Mouse (Mus musculus) neural tube, embryonic 13.5 days (tissue): ENCODE data around the gene Hist1h2ac. TPM values are rescaled to one million over a fixed set of nuclear protein-coding genes. Genes with fewer than 3 reads are reported as not detected.
"Not testable (repeated sequence)": the region's sequence is repeated elsewhere in the genome, so short reads cannot be mapped to it uniquely, and the experiment has no call there.

Experiments
- ATAC-seq: fragments of 200-750 bp; cut with Nextera tagmentation; 2 replicates; pipeline ENCODE4 v1.8.0; 2017; ENCODE audit warnings: low read depth, mild to moderate bottlenecking, moderate TSS enrichment, moderate library complexity
- H3K27ac ChIP-seq: fragments of 300-500 bp; sonication (generic); replicated peaks from 2 replicates; pipeline ENCODE4 v1.5.1; 2015; ENCODE audit warnings: moderate library complexity, mild to moderate bottlenecking, inconsistent platforms
- H3K27me3 ChIP-seq: fragments of 300-500 bp; sonication (generic); 2 replicates; pipeline ENCODE4 v1.6.1; 2015; ENCODE audit warnings: mild to moderate bottlenecking, inconsistent platforms
- H3K36me3 ChIP-seq: fragments of 300-500 bp; sonication (generic); 2 replicates; pipeline ENCODE4 v1.6.1; 2015; ENCODE audit warnings: mild to moderate bottlenecking, inconsistent platforms
- H3K4me1 ChIP-seq: fragments of 300-500 bp; sonication (generic); replicated peaks from 2 replicates; pipeline ENCODE4 v1.6.1; 2015; ENCODE audit warnings: inconsistent platforms
- H3K4me2 ChIP-seq: fragments of 300-500 bp; sonication (generic); 2 replicates; pipeline ENCODE4 v1.6.1; 2015; ENCODE audit warnings: inconsistent platforms, mild to moderate bottlenecking, moderate library complexity
- H3K4me3 ChIP-seq: fragments of 300-500 bp; sonication (generic); 2 replicates; pipeline ENCODE4 v1.5.1; 2015; ENCODE audit warnings: mild to moderate bottlenecking, inconsistent platforms
- H3K9ac ChIP-seq: fragments of 300-500 bp; sonication (generic); 2 replicates; pipeline ENCODE4 v1.6.1; 2015; ENCODE audit warnings: moderate library complexity, mild to moderate bottlenecking, inconsistent platforms
- H3K9me3 ChIP-seq: fragments of 300-500 bp; sonication (generic); 2 replicates; pipeline ENCODE4 v1.6.1; 2016; ENCODE audit warnings: inconsistent platforms
- WGBS: fragments of 180-500 bp; shearing (Covaris S2); methylation state at CpG from one replicate; pipeline ENCODE4 v1.1.7; 2015; 5-methylcytosine and 5-hydroxymethylcytosine counted together
- polyA plus RNA-seq: library from polyadenylated mRNA; unstranded; fragments of >200 nt; fragmentation: Nextera tagmentation; extraction: Ambion mirVana; gene quantifications from 2 replicates; pipeline ENCODE4 v1.2.1, GENCODE M21; 2015

Gene Hist1h2ac
- polyA plus RNA-seq, 1 experiment from 2014 or later: 0.66 TPM

GRCm38 (mm10) chr13:23710374-23711089 lies 26.8 kb upstream of the Hist1h2ac start, which contains the start of gene Hfe:
TSS of gene Hfe (minus strand) at chr13:23710854.
- peak within 1 kb of the TSS; percentile 37 for H3K4me3 ChIP-seq
- 0 out of 2 replicates have a peak, but pooled peaks cover 10% of the 10 kb centered on the region for H3K27me3 ChIP-seq
- no peak within 1 kb of the TSS for H3K27ac ChIP-seq
- ATAC-seq: peak; percentile 63; the same call in 1 of the 2 replicates
- no peaks in the 10 kb centered on the region for H3K36me3 ChIP-seq
- peak within 1 kb of the TSS; percentile 64 for H3K9ac ChIP-seq
- H3K4me1 ChIP-seq: peaks cover 21% of the 10 kb centered on the region
- WGBS: 3% methylated on average over 17 of the region's 17 CpGs
- H3K4me2 ChIP-seq: peak within 1 kb of the TSS; percentile 65
- no peaks in the 10 kb centered on the region for H3K9me3 ChIP-seq

GRCm38 (mm10) chr13:23709714-23710373 lies 26.1 kb upstream of the Hist1h2ac start:
- Histone ChIP-seq H3K9ac (peak overlapping the region; percentile 64), H3K27me3 (0 out of 2 replicates have a peak, but pooled peaks cover 10% of the 10 kb centered on the region), H3K9me3 (no peaks in the 10 kb centered on the region), H3K36me3 (no peaks in the 10 kb centered on the region), H3K4me2 (peak overlapping the region; percentile 65), H3K4me1 (peaks cover 21% of the 10 kb centered on the region), H3K27ac (no peak overlapping the region), H3K4me3 (peak overlapping the region; percentile 37)
- ATAC-seq: 0 out of 2 replicates have a peak, but pooled peaks have one; percentile 19
- WGBS: 6% methylated on average over 15 of the region's 15 CpGs

DNA sequence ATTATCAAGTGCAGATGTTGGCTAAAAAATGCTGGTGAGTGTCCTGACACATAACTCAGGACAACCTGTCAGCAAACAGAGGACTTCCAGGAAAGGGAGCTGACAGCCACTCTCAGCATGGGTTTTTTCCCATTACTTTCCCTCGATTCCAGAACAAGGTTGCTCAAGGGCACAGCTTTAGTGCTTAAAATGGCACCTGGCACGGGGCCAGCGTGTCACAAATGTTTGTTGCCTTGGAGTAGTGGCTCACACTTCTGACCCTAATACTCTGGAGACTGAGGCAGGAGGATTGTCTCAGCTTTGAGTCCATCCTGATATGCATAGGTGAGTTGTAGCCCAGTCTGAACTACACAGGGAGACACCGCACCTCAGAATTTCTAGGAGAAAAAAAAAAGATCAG lies 24.9 kb upstream of the Hist1h2ac start:
- no peaks in the 10 kb centered on the region for H3K9me3 ChIP-seq
- 0 out of 2 replicates have a peak, but pooled peaks cover 10% of the 10 kb centered on the region for H3K27me3 ChIP-seq
- H3K4me3 ChIP-seq: no peak overlapping the region
- H3K36me3 ChIP-seq: no peaks in the 10 kb centered on the region
- H3K27ac ChIP-seq: no peak overlapping the region
- H3K9ac ChIP-seq: no peak overlapping the region
- H3K4me1 ChIP-seq: peaks cover 19% of the 10 kb centered on the region
- H3K4me2 ChIP-seq: no peak overlapping the region
- ATAC-seq: no peak
- WGBS: 74% methylated on average over 4 of the region's 4 CpGs

DNA sequence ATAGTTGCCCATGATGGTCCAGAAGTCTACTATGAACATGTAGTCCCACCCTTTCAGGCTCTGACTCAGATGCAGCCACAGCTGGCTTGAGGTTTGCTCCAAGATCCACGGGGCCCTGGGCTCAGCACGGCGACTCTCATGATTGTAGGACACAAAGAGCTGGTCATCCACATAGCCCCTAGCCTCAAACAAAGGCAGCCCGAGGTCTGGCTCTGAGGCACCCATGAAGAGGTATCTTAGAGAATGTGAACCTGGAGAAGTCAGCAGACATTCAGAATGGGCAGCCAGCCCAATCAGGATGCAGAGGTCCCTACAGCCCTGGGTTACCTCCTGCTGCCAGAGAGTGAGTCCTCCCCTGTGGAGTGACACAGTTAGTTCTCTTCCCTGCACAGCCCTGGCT lies 24.3 kb upstream of the Hist1h2ac start:
- WGBS: 89% methylated on average over 4 of the region's 4 CpGs
- Histone ChIP-seq H3K27ac (no peak overlapping the region), H3K9ac (no peak overlapping the region), H3K4me3 (no peak overlapping the region), H3K27me3 (peaks cover 10% of the 10 kb centered on the region; the same call in 1 of the 2 replicates), H3K4me1 (peaks cover 16% of the 10 kb centered on the region), H3K4me2 (no peak overlapping the region), H3K36me3 (no peaks in the 10 kb centered on the region), H3K9me3 (no peaks in the 10 kb centered on the region)
- no peak for ATAC-seq

DNA sequence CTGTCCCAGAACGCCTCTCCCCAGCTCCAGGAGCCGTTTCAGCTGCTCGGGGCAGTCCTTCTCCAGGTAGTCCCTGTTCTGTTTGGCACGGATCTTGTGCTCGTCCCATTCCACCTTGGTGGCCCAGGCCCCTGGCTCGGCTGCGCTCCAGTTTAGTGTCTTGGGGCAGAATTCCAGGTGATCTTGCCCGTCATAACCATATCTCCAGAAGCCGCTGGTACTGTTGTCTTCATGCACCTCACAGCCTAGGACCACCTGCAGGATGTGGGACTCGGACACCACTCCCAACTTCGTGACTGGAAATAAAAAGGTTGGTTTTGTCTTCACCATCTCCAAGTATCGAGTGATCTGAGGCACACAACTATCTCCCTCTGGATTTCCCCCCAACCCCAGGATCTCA lies 23.0 kb upstream of the Hist1h2ac start:
- no peak for ATAC-seq

DNA sequence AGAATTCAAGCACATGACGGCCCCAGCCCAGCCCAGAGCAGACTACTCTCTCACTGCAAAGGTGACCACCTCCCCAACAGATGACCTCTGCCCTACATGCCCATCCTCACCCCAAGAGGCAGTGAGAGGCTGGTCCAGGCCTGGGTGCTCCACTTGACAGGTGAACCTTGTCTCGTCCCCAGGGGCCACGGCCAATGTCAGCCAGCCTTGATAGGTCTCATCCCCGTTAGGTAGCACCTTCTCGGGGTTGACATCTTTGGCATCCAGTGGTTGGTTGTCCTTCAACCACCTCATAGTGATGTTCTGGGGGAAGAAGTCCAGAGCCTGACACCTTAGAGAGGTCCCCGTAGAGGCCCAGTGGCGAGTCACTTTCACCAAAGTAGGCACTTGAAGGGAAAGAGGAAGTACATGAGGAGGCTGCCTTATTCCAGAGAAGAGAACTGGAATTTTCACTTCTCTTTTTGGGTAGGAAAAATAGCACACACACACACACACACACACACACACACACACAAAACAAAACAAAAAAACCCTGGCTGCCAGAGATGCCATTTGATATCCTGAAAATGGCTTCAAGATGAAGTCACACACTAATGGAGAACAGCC lies 22.1 kb upstream of the Hist1h2ac start:
- H3K9ac ChIP-seq: no peak overlapping the region
- no peak overlapping the region for H3K4me3 ChIP-seq
- no peaks in the 10 kb centered on the region for H3K36me3 ChIP-seq
- 94% methylated on average over 7 of the region's 7 CpGs for WGBS
- peaks cover 16% of the 10 kb centered on the region for H3K4me1 ChIP-seq
- H3K4me2 ChIP-seq: no peak overlapping the region
- peaks cover 2% of the 10 kb centered on the region; the same call in 1 of the 2 replicates for H3K27me3 ChIP-seq
- no peaks in the 10 kb centered on the region for H3K9me3 ChIP-seq
- no peak for ATAC-seq
- H3K27ac ChIP-seq: no peak overlapping the region

More for the DNA sequence above, 23.0 kb upstream of the Hist1h2ac start:
- H3K4me3 ChIP-seq: no peak overlapping the region
- H3K27ac ChIP-seq: no peak overlapping the region
- WGBS: 93% methylated on average over 12 of the region's 12 CpGs
- peaks cover 16% of the 10 kb centered on the region for H3K4me1 ChIP-seq
- peaks cover 10% of the 10 kb centered on the region; the same call in 1 of the 2 replicates for H3K27me3 ChIP-seq
- no peaks in the 10 kb centered on the region for H3K9me3 ChIP-seq
- no peak overlapping the region for H3K9ac ChIP-seq
- H3K36me3 ChIP-seq: no peaks in the 10 kb centered on the region
- no peak overlapping the region for H3K4me2 ChIP-seq

- not testable (repeated sequence) for H3K4me3 ChIP-seq, H3K4me1 ChIP-seq, H3K9me3 ChIP-seq, ATAC-seq, H3K4me2 ChIP-seq, H3K9ac ChIP-seq, H3K27ac ChIP-seq, H3K27me3 ChIP-seq, H3K36me3 ChIP-seq
- WGBS: 89% methylated on average over 2 of the region's 2 CpGs
Observed at GRCm38 (mm10) chr13:23702801-23703200, 19.1 kb upstream of the Hist1h2ac start.

DNA sequence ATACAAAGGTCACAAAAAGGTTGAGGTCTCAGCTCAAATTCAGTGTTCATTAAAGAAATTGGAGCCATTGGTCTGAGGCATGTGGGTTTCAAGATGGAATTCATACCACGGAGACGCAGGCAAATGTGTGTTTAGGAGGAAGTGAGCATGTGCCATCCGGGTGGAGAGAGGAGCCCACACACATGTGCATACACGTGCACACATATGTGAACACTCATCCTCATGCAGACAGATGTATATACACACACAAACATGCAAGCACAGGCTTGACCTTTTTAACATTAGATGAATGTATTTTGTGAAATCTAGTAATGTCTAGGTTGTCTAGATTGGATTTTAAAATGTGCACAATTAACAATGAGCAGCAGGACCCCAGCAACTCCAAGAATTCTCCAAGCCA lies 18.5 kb upstream of the Hist1h2ac start:
- Histone ChIP-seq H3K36me3 (no peaks in the 10 kb centered on the region), H3K4me1 (peaks cover 14% of the 10 kb centered on the region), H3K27ac (no peak overlapping the region), H3K4me3 (no peak overlapping the region), H3K9ac (no peak overlapping the region), H3K4me2 (no peak overlapping the region), H3K9me3 (no peaks in the 10 kb centered on the region), H3K27me3 (no peaks in the 10 kb centered on the region; the same call in 1 of the 2 replicates)
- WGBS: 86% methylated on average over 4 of the region's 4 CpGs
- no peak for ATAC-seq

- H3K4me1 ChIP-seq: peaks cover 14% of the 10 kb centered on the region
- H3K27me3 ChIP-seq: no peaks in the 10 kb centered on the region; the same call in 1 of the 2 replicates
- no peak overlapping the region for H3K27ac ChIP-seq
- no peaks in the 10 kb centered on the region for H3K36me3 ChIP-seq
- peak; percentile 49; the same call in 1 of the 2 replicates for ATAC-seq
- H3K9me3 ChIP-seq: no peaks in the 10 kb centered on the region
- WGBS: 36% methylated on average over 8 of the region's 8 CpGs
- H3K4me3 ChIP-seq: no peak overlapping the region
- no peak overlapping the region for H3K4me2 ChIP-seq
- H3K9ac ChIP-seq: no peak overlapping the region
Observed at GRCm38 (mm10) chr13:23700786-23701520, 17.2 kb upstream of the Hist1h2ac start.

DNA sequence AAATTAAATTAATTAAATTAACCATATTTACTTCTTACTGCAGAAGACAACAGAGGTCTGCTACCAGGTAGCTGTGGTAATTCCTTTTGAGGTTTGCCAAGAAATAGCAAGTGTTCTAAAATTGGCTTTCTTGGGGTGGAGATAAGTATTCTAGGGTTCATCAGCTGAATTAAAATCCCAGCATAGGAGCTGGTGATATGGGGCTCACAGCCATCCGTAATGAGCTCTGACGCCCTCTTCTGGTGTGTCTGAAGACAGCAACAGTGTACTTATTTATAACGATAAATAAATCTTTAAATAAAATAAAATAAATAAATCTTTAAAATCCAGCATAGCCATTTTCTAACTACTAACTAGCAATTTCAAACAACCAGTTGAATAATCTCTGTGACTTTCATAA lies 16.0 kb upstream of the Hist1h2ac start:
- Histone ChIP-seq H3K36me3 (no peaks in the 10 kb centered on the region), H3K27ac (no peak overlapping the region), H3K9me3 (no peaks in the 10 kb centered on the region), H3K9ac (no peak overlapping the region), H3K27me3 (no peaks in the 10 kb centered on the region; the same call in 1 of the 2 replicates), H3K4me2 (no peak overlapping the region), H3K4me1 (peaks cover 14% of the 10 kb centered on the region), H3K4me3 (no peak overlapping the region)
- ATAC-seq: no peak
- 68% methylated on average over 3 of the region's 3 CpGs for WGBS

DNA sequence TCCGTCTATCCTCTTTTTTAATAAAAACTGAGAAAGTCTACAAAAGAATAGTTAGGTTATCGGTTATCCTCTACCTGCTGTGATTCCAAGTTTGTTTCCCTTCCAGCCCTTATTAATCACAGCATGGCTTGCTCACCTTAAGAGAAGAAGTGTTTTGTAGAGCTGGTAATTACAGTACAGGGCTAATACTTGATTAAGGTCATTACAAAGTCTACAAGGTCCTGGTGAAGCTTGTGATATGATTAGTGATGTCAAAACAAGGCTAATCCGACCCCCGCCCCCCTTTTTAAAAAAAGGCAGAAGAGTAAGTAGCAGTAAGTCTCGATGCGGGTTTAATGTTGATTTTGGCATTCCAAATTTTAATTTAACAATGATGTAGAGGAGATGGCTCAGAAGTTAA lies 15.2 kb upstream of the Hist1h2ac start:
- H3K4me3 ChIP-seq: no peak overlapping the region
- H3K4me2 ChIP-seq: peak overlapping the region; percentile 73
- peaks cover 14% of the 10 kb centered on the region for H3K4me1 ChIP-seq
- no peaks in the 10 kb centered on the region for H3K36me3 ChIP-seq
- H3K9ac ChIP-seq: peak overlapping the region; percentile 48; the same call in 1 of the 2 replicates
- WGBS: 73% methylated on average over 6 of the region's 6 CpGs
- H3K9me3 ChIP-seq: no peaks in the 10 kb centered on the region
- ATAC-seq: no peak
- no peaks in the 10 kb centered on the region; the same call in 1 of the 2 replicates for H3K27me3 ChIP-seq
- H3K27ac ChIP-seq: peak overlapping the region; percentile 70
